Mouse (Mus musculus): Measurements from ENCODE around the gene Rab27a. TPM values are rescaled to one million over a fixed set of nuclear protein-coding genes. Genes with fewer than 3 reads are reported as not detected.
A peak's percentile ranks its signal among the peaks of the same experiment; 100 is the strongest.

Rab27a gene
- 1 to 10 TPM; 4.9 to 8.1 TPM for total RNA-seq (2021)

- intact Hi-C loops (cut with DNase I), result loop anchor here (1.0 to 5.0 kb wide), 2 partner anchors 47 to 77 kb away; no protein-coding TSS in a partner anchor
- DNase-seq (ENCODE audit: low spot score in 2 of 2), result peak; percentile 80 to 83
Measured at GRCm38 (mm10) chr9:73044146-73045079, at the start of gene Rab27a. Gene Rab27a (plus strand): TSS chr9:73044854.

GRCm38 (mm10) chr9:72996167-72996566 lies 48.5 kb upstream of the Rab27a start:
- intact Hi-C loops (cut with DNase I), result no loop called here
- no peak for DNase-seq (ENCODE audit: low spot score in 2 of 2)

GRCm38 (mm10) chr9:72996806-72997205 lies 47.8 kb upstream of the Rab27a start:
- intact Hi-C loops (cut with DNase I), result no loop called here
- no peak for DNase-seq (ENCODE audit: low spot score in 2 of 2)

- intact Hi-C loops (cut with DNase I), result no loop called here
- no peak for DNase-seq (ENCODE audit: low spot score in 2 of 2)
Measured at GRCm38 (mm10) chr9:73000487-73000886, 44.2 kb upstream of the Rab27a start.

GRCm38 (mm10) chr9:73001314-73002011 lies 43.2 kb upstream of the Rab27a start:
- DNase-seq (ENCODE audit: low spot score in 2 of 2), result no peak
- intact Hi-C loops (cut with DNase I), result no loop called here

- intact Hi-C loops (cut with DNase I), result no loop called here
- DNase-seq (ENCODE audit: low spot score in 2 of 2), result no peak
Measured at GRCm38 (mm10) chr9:73002177-73002576, 42.5 kb upstream of the Rab27a start.

- intact Hi-C loops (cut with DNase I), result no loop called here
- no peak for DNase-seq (ENCODE audit: low spot score in 2 of 2)
Measured at GRCm38 (mm10) chr9:73004076-73004475, 40.6 kb upstream of the Rab27a start.

GRCm38 (mm10) chr9:73005106-73005505 lies 39.5 kb upstream of the Rab27a start:
- DNase-seq (ENCODE audit: low spot score in 2 of 2), result no peak
- intact Hi-C loops (cut with DNase I), result no loop called here

- intact Hi-C loops (cut with DNase I), result no loop called here
- no peak for DNase-seq (ENCODE audit: low spot score in 2 of 2)
Measured at GRCm38 (mm10) chr9:73006175-73006574, 38.5 kb upstream of the Rab27a start.

- DNase-seq (ENCODE audit: low spot score in 2 of 2), result no peak
- intact Hi-C loops (cut with DNase I), result no loop called here
Measured at GRCm38 (mm10) chr9:73008384-73008783, 36.3 kb upstream of the Rab27a start.

GRCm38 (mm10) chr9:73012629-73013028 lies 32.0 kb upstream of the Rab27a start:
- no peak for DNase-seq (ENCODE audit: low spot score in 2 of 2)
- intact Hi-C loops (cut with DNase I), result no loop called here

GRCm38 (mm10) chr9:73014724-73015123 lies 29.9 kb upstream of the Rab27a start:
- intact Hi-C loops (cut with DNase I), result no loop called here
- DNase-seq (ENCODE audit: low spot score in 2 of 2), result peak in 1 of 2 experiments; percentile 19

GRCm38 (mm10) chr9:73019841-73020240 lies 24.8 kb upstream of the Rab27a start:
- DNase-seq (ENCODE audit: low spot score in 2 of 2), result no peak
- intact Hi-C loops (cut with DNase I), result no loop called here

GRCm38 (mm10) chr9:73020566-73021097 lies 24.0 kb upstream of the Rab27a start:
- intact Hi-C loops (cut with DNase I), result no loop called here
- no peak for DNase-seq (ENCODE audit: low spot score in 2 of 2)

GRCm38 (mm10) chr9:73025818-73026636 lies 18.6 kb upstream of the Rab27a start:
- intact Hi-C loops (cut with DNase I), result loop anchor here (5.0 kb wide), 1 partner anchor 66 kb away; no protein-coding TSS in a partner anchor

GRCm38 (mm10) chr9:73030443-73030842 lies 14.2 kb upstream of the Rab27a start:
- intact Hi-C loops (cut with DNase I), result no loop called here

More at GRCm38 (mm10) chr9:73025818-73026636, 18.6 kb upstream of the Rab27a start:
- DNase-seq (ENCODE audit: low spot score in 2 of 2), result peak; percentile 17 to 55

GRCm38 (mm10) chr9:73031421-73031820 lies 13.2 kb upstream of the Rab27a start:
- intact Hi-C loops (cut with DNase I), result no loop called here
- no peak for DNase-seq (ENCODE audit: low spot score in 2 of 2)

More at GRCm38 (mm10) chr9:73030443-73030842, 14.2 kb upstream of the Rab27a start:
- DNase-seq (ENCODE audit: low spot score in 2 of 2), result no peak

- intact Hi-C loops (cut with DNase I), result no loop called here
- no peak for DNase-seq (ENCODE audit: low spot score in 2 of 2)
Measured at GRCm38 (mm10) chr9:73033406-73033805, 11.2 kb upstream of the Rab27a start.

- intact Hi-C loops (cut with DNase I), result no loop called here
- DNase-seq (ENCODE audit: low spot score in 2 of 2), result peak; percentile 94 to 96
Measured at GRCm38 (mm10) chr9:73039222-73039945, 5.3 kb upstream of the Rab27a start.
